Mouse (Mus musculus): Measurements from ENCODE around the gene Spsb1. TPM values are rescaled to one million over a fixed set of nuclear protein-coding genes. Genes with fewer than 3 reads are reported as not detected.

Gene Spsb1
- polyA plus RNA-seq, 1 experiment, result 12.5 TPM

GRCm38 (mm10) chr4:149889851-149890250, 65.0 kb downstream of the Spsb1 start:
- DNase-seq (ENCODE audit: extremely low spot score in 1 of 2, low spot score in 1 of 2), result peak; percentile 26 to 44

- no peak for DNase-seq (ENCODE audit: extremely low spot score in 1 of 2, low spot score in 1 of 2)
Observed at GRCm38 (mm10) chr4:149888736-149889470, 65.9 kb downstream of the Spsb1 start.

GRCm38 (mm10) chr4:149888156-149888555, 66.7 kb downstream of the Spsb1 start:
- DNase-seq (ENCODE audit: extremely low spot score in 1 of 2, low spot score in 1 of 2), result no peak

- DNase-seq (ENCODE audit: extremely low spot score in 1 of 2, low spot score in 1 of 2), result peak in 1 of 2 experiments; percentile 9
Observed at GRCm38 (mm10) chr4:149886298-149887271, 68.3 kb downstream of the Spsb1 start.

GRCm38 (mm10) chr4:149883990-149884389, 70.9 kb downstream of the Spsb1 start:
- DNase-seq (ENCODE audit: extremely low spot score in 1 of 2, low spot score in 1 of 2), result peak; percentile 42 to 47

GRCm38 (mm10) chr4:149882139-149882916, 72.5 kb downstream of the Spsb1 start:
- no peak for DNase-seq (ENCODE audit: extremely low spot score in 1 of 2, low spot score in 1 of 2)

GRCm38 (mm10) chr4:149880908-149881307, 73.9 kb downstream of the Spsb1 start:
- no peak for DNase-seq (ENCODE audit: extremely low spot score in 1 of 2, low spot score in 1 of 2)

- DNase-seq (ENCODE audit: extremely low spot score in 1 of 2, low spot score in 1 of 2), result no peak
Observed at GRCm38 (mm10) chr4:149879980-149880379, 74.9 kb downstream of the Spsb1 start.

GRCm38 (mm10) chr4:149878021-149878449, 76.8 kb downstream of the Spsb1 start:
- DNase-seq (ENCODE audit: extremely low spot score in 1 of 2, low spot score in 1 of 2), result no peak

- no peak for DNase-seq (ENCODE audit: extremely low spot score in 1 of 2, low spot score in 1 of 2)
Observed at GRCm38 (mm10) chr4:149877202-149877601, 77.6 kb downstream of the Spsb1 start.

GRCm38 (mm10) chr4:149876761-149877160, 78.1 kb downstream of the Spsb1 start:
- DNase-seq (ENCODE audit: extremely low spot score in 1 of 2, low spot score in 1 of 2), result no peak

- no peak for DNase-seq (ENCODE audit: extremely low spot score in 1 of 2, low spot score in 1 of 2)
Observed at GRCm38 (mm10) chr4:149875986-149876501, 78.8 kb downstream of the Spsb1 start.

- no peak for DNase-seq (ENCODE audit: extremely low spot score in 1 of 2, low spot score in 1 of 2)
Observed at GRCm38 (mm10) chr4:149875296-149875695, 79.5 kb downstream of the Spsb1 start.

- no peak for DNase-seq (ENCODE audit: extremely low spot score in 1 of 2, low spot score in 1 of 2)
Observed at GRCm38 (mm10) chr4:149872236-149872635, 82.6 kb downstream of the Spsb1 start.

- DNase-seq (ENCODE audit: extremely low spot score in 1 of 2, low spot score in 1 of 2), result no peak
Observed at GRCm38 (mm10) chr4:149871582-149871981, 83.3 kb downstream of the Spsb1 start.

- no peak for DNase-seq (ENCODE audit: extremely low spot score in 1 of 2, low spot score in 1 of 2)
Observed at GRCm38 (mm10) chr4:149871014-149871413, 83.8 kb downstream of the Spsb1 start.

- no peak for DNase-seq (ENCODE audit: extremely low spot score in 1 of 2, low spot score in 1 of 2)
Observed at GRCm38 (mm10) chr4:149870412-149870811, 84.4 kb downstream of the Spsb1 start.

GRCm38 (mm10) chr4:149868725-149869124, 86.1 kb downstream of the Spsb1 start:
- no peak for DNase-seq (ENCODE audit: extremely low spot score in 1 of 2, low spot score in 1 of 2)

- no peak for DNase-seq (ENCODE audit: extremely low spot score in 1 of 2, low spot score in 1 of 2)
Observed at GRCm38 (mm10) chr4:149868009-149868408, 86.8 kb downstream of the Spsb1 start.

- no peak for DNase-seq (ENCODE audit: extremely low spot score in 1 of 2, low spot score in 1 of 2)
Observed at GRCm38 (mm10) chr4:149867351-149867750, 87.5 kb downstream of the Spsb1 start.
